Mouse (Mus musculus) ES-Bruce4 (cell line): ENCODE data around the gene Pyroxd2. TPM values are rescaled to one million over a fixed set of nuclear protein-coding genes. Genes with fewer than 3 reads are reported as not detected.

Source experiments
- H3K27ac ChIP-seq: 2 replicates; pipeline ENCODE4 v1.5.1; 2012; ENCODE audit warnings: low read length, inconsistent platforms; ENCODE audit not compliant: insufficient read depth
- H3K27me3 ChIP-seq: 2 replicates; pipeline ENCODE4 v1.6.1; 2012; ENCODE audit warnings: mild to moderate bottlenecking, low read length, inconsistent platforms; ENCODE audit not compliant: control insufficient read depth, poor library complexity, insufficient read depth, severe bottlenecking
- H3K36me3 ChIP-seq: 2 replicates; pipeline ENCODE4 v1.6.1; 2012; ENCODE audit warnings: inconsistent platforms, mild to moderate bottlenecking, low read length, moderate library complexity; ENCODE audit not compliant: control insufficient read depth, poor library complexity, insufficient read depth, severe bottlenecking
- H3K4me1 ChIP-seq: one replicate; pipeline ENCODE4 v1.8.1; 2011; ENCODE audit warnings: low read length; ENCODE audit not compliant: control insufficient read depth, insufficient read depth
- H3K4me3 ChIP-seq: 2 replicates; pipeline ENCODE4 v1.5.1; 2011; ENCODE audit warnings: low read depth, mild to moderate bottlenecking, low read length
- H3K9ac ChIP-seq: 2 replicates; pipeline ENCODE4 v1.6.1; 2012; ENCODE audit warnings: low read depth, mild to moderate bottlenecking, inconsistent platforms; ENCODE audit not compliant: poor library complexity, severe bottlenecking
- H3K9me3 ChIP-seq: replicated peaks from 2 replicates; pipeline ENCODE4 v1.6.1; 2012; ENCODE audit warnings: mild to moderate bottlenecking, low read length, inconsistent platforms; ENCODE audit not compliant: control insufficient read depth, poor library complexity, insufficient read depth, severe bottlenecking
- CTCF ChIP-seq: IDR thresholded peaks from one replicate; pipeline ENCODE4 v1.8.1; 2011; ENCODE audit warnings: low read depth, low read length
- EP300 ChIP-seq: IDR thresholded peaks from 2 replicates; pipeline ENCODE4 v1.6.1; 2011; ENCODE audit warnings: low read depth, low read length; ENCODE audit not compliant: insufficient read depth
- POLR2A ChIP-seq: IDR thresholded peaks from one replicate; pipeline ENCODE4 v1.8.1; 2011; ENCODE audit warnings: low read length; ENCODE audit not compliant: insufficient read depth
- polyA plus RNA-seq: library from polyadenylated mRNA; stranded (reverse); fragments of >200 nt; gene quantifications from 2 replicates; pipeline ENCODE4 v1.2.4, GENCODE M21; 2011; ENCODE audit warnings: low read depth; ENCODE audit not compliant: missing spikeins, insufficient read depth, insufficient read length

Gene Pyroxd2
- polyA plus RNA-seq, 1 experiment: 0.81 TPM

DNA sequence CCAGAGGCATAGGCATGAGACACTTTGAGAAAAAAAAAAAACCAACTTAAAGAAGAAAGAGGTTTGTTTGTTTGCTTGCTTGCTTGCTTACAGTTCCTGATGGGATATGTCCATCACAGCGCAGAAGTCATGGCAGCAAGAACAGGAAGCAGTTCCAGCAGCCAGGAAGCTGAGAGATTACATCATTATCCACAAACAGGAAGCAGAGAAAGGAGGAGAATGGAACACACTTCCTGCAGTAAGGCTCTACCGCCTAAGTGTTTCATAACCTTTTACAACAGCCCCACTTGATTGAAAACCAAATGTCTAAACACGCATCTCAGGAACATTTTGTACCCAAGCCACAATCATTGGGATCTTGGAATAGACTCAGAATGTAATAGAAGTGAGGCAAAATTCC lies 75.6 kb downstream of the Pyroxd2 start:
- H3K27ac ChIP-seq: no peak overlapping the region
- no peaks in the 10 kb centered on the region for H3K4me1 ChIP-seq
- H3K4me3 ChIP-seq: no peak overlapping the region
- H3K9ac ChIP-seq: no peak overlapping the region
- no peaks in the 10 kb centered on the region for H3K9me3 ChIP-seq
- TF ChIP-seq POLR2A (no peak), CTCF (no peak), EP300 (no peak)
- H3K36me3 ChIP-seq: no peaks in the 10 kb centered on the region
- no peaks in the 10 kb centered on the region for H3K27me3 ChIP-seq

Other genes with a start within 250 kb of the Pyroxd2 start
- gene R3hcc1l, start 234.0 kb downstream of the Pyroxd2 start, polyA plus RNA-seq: 23.8 and 27.7 TPM in 2 replicates
- 3.1 and 3.8 TPM in 2 replicates for gene Loxl4, start 140.0 kb downstream of the Pyroxd2 start, polyA plus RNA-seq
- 13.2 and 14.1 TPM in 2 replicates for gene Hps1, start 27.2 kb upstream of the Pyroxd2 start, polyA plus RNA-seq